Mouse (Mus musculus): ENCODE measurements around the gene Pex16. TPM values are rescaled to one million over a fixed set of nuclear protein-coding genes. Genes with fewer than 3 reads are reported as not detected.

The Pex16 gene
- 10 to 100 TPM; 20.8 to 22.2 TPM for total RNA-seq (2021)

- DNase-seq: peak; percentile 52
These were observed at the start of gene Pex16, which contains the start of gene Large2 for GRCm38 (mm10) chr2:92374514-92374913. Gene Pex16, plus strand, starts transcription at chr2:92374676. Gene Large2, minus strand, starts transcription at chr2:92374869.

GRCm38 (mm10) chr2:92325676-92326075 lies 48.8 kb upstream of the Pex16 start:
- no peak for DNase-seq

GRCm38 (mm10) chr2:92326221-92326620 lies 48.3 kb upstream of the Pex16 start:
- no peak for DNase-seq

- no peak for DNase-seq
These were observed 46.9 kb upstream of the Pex16 start for GRCm38 (mm10) chr2:92327601-92328000.

- no peak for DNase-seq
These were observed 46.3 kb upstream of the Pex16 start for GRCm38 (mm10) chr2:92328206-92328605.

- DNase-seq: peak; percentile 37
These were observed 43.6 kb upstream of the Pex16 start for GRCm38 (mm10) chr2:92330840-92331239.

GRCm38 (mm10) chr2:92331410-92331809 lies 43.1 kb upstream of the Pex16 start:
- peak; percentile 16 for DNase-seq

- no peak for DNase-seq
These were observed 42.6 kb upstream of the Pex16 start for GRCm38 (mm10) chr2:92331871-92332270.

GRCm38 (mm10) chr2:92342418-92342817 lies 32.1 kb upstream of the Pex16 start:
- DNase-seq: no peak

GRCm38 (mm10) chr2:92347191-92347590 lies 27.3 kb upstream of the Pex16 start:
- no peak for DNase-seq

GRCm38 (mm10) chr2:92349589-92350425 lies 24.7 kb upstream of the Pex16 start:
- no peak for DNase-seq

- no peak for DNase-seq
These were observed 23.8 kb upstream of the Pex16 start for GRCm38 (mm10) chr2:92350686-92351085.

GRCm38 (mm10) chr2:92353402-92353801 lies 21.1 kb upstream of the Pex16 start:
- DNase-seq: no peak

GRCm38 (mm10) chr2:92354224-92354623 lies 20.3 kb upstream of the Pex16 start:
- no peak for DNase-seq

- DNase-seq: no peak
These were observed 15.2 kb upstream of the Pex16 start for GRCm38 (mm10) chr2:92359301-92359700.

GRCm38 (mm10) chr2:92360186-92360823 lies 14.2 kb upstream of the Pex16 start:
- no peak for DNase-seq

GRCm38 (mm10) chr2:92360893-92361292 lies 13.6 kb upstream of the Pex16 start:
- DNase-seq: no peak

GRCm38 (mm10) chr2:92361795-92362194 lies 12.7 kb upstream of the Pex16 start:
- DNase-seq: no peak

- DNase-seq: no peak
These were observed 11.8 kb upstream of the Pex16 start for GRCm38 (mm10) chr2:92362571-92363228.

- no peak for DNase-seq
These were observed 10.4 kb upstream of the Pex16 start for GRCm38 (mm10) chr2:92364086-92364485.

- no peak for DNase-seq
These were observed 8.9 kb upstream of the Pex16 start for GRCm38 (mm10) chr2:92365568-92365967.

- DNase-seq: no peak
These were observed 7.0 kb upstream of the Pex16 start for GRCm38 (mm10) chr2:92367383-92368029.

- no peak for DNase-seq
These were observed 4.1 kb upstream of the Pex16 start for GRCm38 (mm10) chr2:92370375-92370774.
